ENCODE assay signal across 18 mouse cellular contexts in the genomic region with DNA sequence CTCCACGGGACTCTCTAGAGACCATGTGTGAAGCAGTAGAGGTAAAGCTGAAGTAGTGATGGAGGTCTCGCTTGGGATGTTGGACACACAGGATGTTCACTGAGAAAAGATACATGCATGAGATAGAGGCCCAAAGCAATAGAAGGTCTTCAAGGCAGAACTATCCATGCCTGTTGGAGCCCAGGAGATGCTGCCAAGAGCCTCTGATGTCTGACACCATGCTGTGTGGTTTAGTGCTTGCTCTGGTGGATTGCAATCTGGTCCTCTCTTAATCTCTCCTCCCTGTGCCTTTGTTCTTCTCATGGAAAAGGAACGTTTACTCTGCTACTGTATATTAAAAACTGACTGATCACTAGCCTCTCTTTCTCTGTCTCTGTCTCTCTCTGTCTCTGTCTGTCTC.
DNase-seq lines count a peak whose midpoint lies in the region; TF ChIP-seq lines count a peak whose summit lies in the region.
"Had no signal": no experiment of that assay in that cellular context is flagged by ENCODE, and none has a peak within 500 bp of the region (broad histone marks: within the 10 kb centered on the region; RNA-seq: fewer than 3 reads in every experiment).

No protein-coding gene starts in this region.

- no peak overlapping the region for H3K27ac ChIP-seq in cerebellum, adult 2 months (ENCODE audit: insufficient read depth, low read length)
- no peak overlapping the region for H3K27ac ChIP-seq in heart, embryonic 10.5 days
- H3K27ac ChIP-seq: embryonic facial prominence, embryonic 10.5 days; embryonic facial prominence, embryonic 12.5 days; forebrain, embryonic 13.5 days; forebrain, embryonic 15.5 days had no signal

- H3K4me3 ChIP-seq in cerebellum, adult 2 months (replicated peaks; ENCODE audit: insufficient read depth, low read depth, low read length) = no peak overlapping the region
- no peak overlapping the region for H3K4me3 ChIP-seq in heart, embryonic 10.5 days
- H3K4me3 ChIP-seq: embryonic facial prominence, embryonic 10.5 days; embryonic facial prominence, embryonic 12.5 days; forebrain, embryonic 13.5 days; forebrain, embryonic 15.5 days had no signal

- H3K4me1 ChIP-seq in cerebellum, adult 2 months (ENCODE audit: control insufficient read depth, insufficient read depth, low read length) = peaks cover 3% of the 10 kb centered on the region; the same call in 1 of the 2 replicates
- no peaks in the 10 kb centered on the region for H3K4me1 ChIP-seq in heart, embryonic 10.5 days
- H3K4me1 ChIP-seq: embryonic facial prominence, embryonic 12.5 days; forebrain, embryonic 13.5 days; forebrain, embryonic 15.5 days had no signal

- peak; percentile 17 to 34 for DNase-seq in cerebellum, adult 2 months
- no peak for DNase-seq in cerebellum, postnatal 4 days (ENCODE audit: low spot score in 2 of 2)
- peak; percentile 55 to 58 for DNase-seq in cerebellum, postnatal 10 days
- DNase-seq in cerebellum, adult 11 months = no peak
- peak; percentile 37 to 47 for DNase-seq in cerebellum, postnatal 25 days
- DNase-seq in cerebellum, adult 8-10 months = no peak
- DNase-seq in heart, embryonic 10.5 days (ENCODE audit: low spot score) = peak; percentile 38
- no peak for DNase-seq in heart, adult 11 months
- DNase-seq: adrenal gland, adult 8-10 months; adrenal gland, postnatal 14 days; adrenal gland, postnatal 36 days; B cell, adult 2 months; forebrain, postnatal 0 days had no signal

- 63% methylated on average over 3 of the region's 3 CpGs for WGBS in cerebellum, adult 2 months
- 68% methylated on average over 3 of the region's 3 CpGs for WGBS in heart, embryonic 10.5 days

- no peaks in the 10 kb centered on the region for H3K9me3 ChIP-seq in heart, embryonic 10.5 days
- H3K9me3 ChIP-seq: embryonic facial prominence, embryonic 10.5 days; embryonic facial prominence, embryonic 12.5 days; forebrain, embryonic 13.5 days; forebrain, embryonic 15.5 days; G1E had no signal

- no peak for TF ChIP-seq CTCF in cerebellum, adult 2 months (IDR thresholded peaks at IDR 0.05; ENCODE audit: borderline replicate concordance, insufficient read depth, low read depth, low read length)

- no peaks in the 10 kb centered on the region for H3K36me3 ChIP-seq in heart, embryonic 10.5 days
- H3K36me3 ChIP-seq: embryonic facial prominence, embryonic 10.5 days; embryonic facial prominence, embryonic 12.5 days; forebrain, embryonic 15.5 days; G1E had no signal

- no peaks in the 10 kb centered on the region for H3K27me3 ChIP-seq in cerebellum, adult 2 months (ENCODE audit: control insufficient read depth, insufficient read depth, low read length)
- peaks cover 15% of the 10 kb centered on the region; the same call in 1 of the 2 replicates for H3K27me3 ChIP-seq in heart, embryonic 10.5 days (ENCODE audit: insufficient read depth, poor library complexity, severe bottlenecking)
- H3K27me3 ChIP-seq: forebrain, embryonic 13.5 days; forebrain, embryonic 15.5 days had no signal

- no peak for TF ChIP-seq POLR2A in cerebellum, adult 2 months (IDR thresholded peaks at IDR 0.05; ENCODE audit: borderline replicate concordance, insufficient read depth, low read length)

Comparison
In these comparisons a context has a peak if more than half of its experiments do, and no peak if none do; other contexts are left out.
1. DNase-seq: peak in cerebellum, adult 2 months (2 of 2), cerebellum, postnatal 10 days (2 of 2), cerebellum, postnatal 25 days (2 of 2) and heart, embryonic 10.5 days (single experiment); none in cerebellum, postnatal 4 days (0 of 2), cerebellum, adult 11 months (single experiment), cerebellum, adult 8-10 months (single experiment) and heart, adult 11 months (single experiment).